Mouse (Mus musculus) small intestine, adult 2 months (tissue): ENCODE measurements around the gene Dgkg. TPM values are rescaled to one million over a fixed set of nuclear protein-coding genes. Genes with fewer than 3 reads are reported as not detected.

Experiments used
- H3K27ac ChIP-seq: fragments of 200-500 bp; 2 replicates; pipeline ENCODE4 v1.5.1; 2012; ENCODE audit warnings: low read depth, low read length, control low read depth, inconsistent platforms; ENCODE audit not compliant: insufficient read depth
- H3K27me3 ChIP-seq: fragments of 200-500 bp; 2 replicates; pipeline ENCODE4 v1.6.1; 2012; ENCODE audit warnings: mild to moderate bottlenecking, moderate library complexity, low read length, inconsistent platforms; ENCODE audit not compliant: control insufficient read depth, insufficient read depth
- H3K36me3 ChIP-seq: fragments of 200-500 bp; 2 replicates; pipeline ENCODE4 v1.6.1; 2012; ENCODE audit warnings: mild to moderate bottlenecking, low read length, control low read depth, inconsistent platforms; ENCODE audit not compliant: control insufficient read depth, insufficient read depth
- H3K4me1 ChIP-seq: fragments of 200-500 bp; 2 replicates; pipeline ENCODE4 v1.6.1; 2012; ENCODE audit warnings: low read length, inconsistent platforms, mixed read lengths; ENCODE audit not compliant: control insufficient read depth, insufficient read depth, insufficient read length
- H3K4me3 ChIP-seq: fragments of 200-500 bp; 2 replicates; pipeline ENCODE4 v1.5.1; 2012; ENCODE audit warnings: low read depth, mild to moderate bottlenecking, control low read depth, inconsistent platforms, low read length, moderate library complexity
- CTCF ChIP-seq: fragments of 200-500 bp; IDR thresholded peaks from 2 replicates; pipeline ENCODE4 v1.5.1; 2012; ENCODE audit warnings: low read depth, mild to moderate bottlenecking, control low read depth, inconsistent platforms, low read length, moderate library complexity, mixed read lengths; ENCODE audit not compliant: insufficient replicate concordance, insufficient read length; ENCODE audit errors: extremely low read depth
- POLR2A ChIP-seq: fragments of 200-500 bp; IDR thresholded peaks from 2 replicates; pipeline ENCODE4 v1.6.1; 2012; ENCODE audit warnings: low read depth, mild to moderate bottlenecking, control low read depth, inconsistent platforms, low read length, moderate library complexity
- WGBS: fragments of 180-500 bp; shearing (Covaris S2); methylation state at CpG from one replicate; pipeline ENCODE4 v1.1.7; 2018; 5-methylcytosine and 5-hydroxymethylcytosine counted together
- polyA plus RNA-seq: library from polyadenylated mRNA; depleted of rRNA; stranded (reverse); fragments of >200 nt; gene quantifications from 2 replicates; pipeline ENCODE4 v1.2.3, GENCODE M21; 2012

Gene Dgkg
- polyA plus RNA-seq, 1 experiment: 0.51 TPM

- no peaks in the 10 kb centered on the region for H3K4me1 ChIP-seq
- 80% methylated on average over 9 of the region's 9 CpGs for WGBS
Measured at GRCm38 (mm10) chr16:22491446-22492166, 165.4 kb downstream of the Dgkg start.

DNA sequence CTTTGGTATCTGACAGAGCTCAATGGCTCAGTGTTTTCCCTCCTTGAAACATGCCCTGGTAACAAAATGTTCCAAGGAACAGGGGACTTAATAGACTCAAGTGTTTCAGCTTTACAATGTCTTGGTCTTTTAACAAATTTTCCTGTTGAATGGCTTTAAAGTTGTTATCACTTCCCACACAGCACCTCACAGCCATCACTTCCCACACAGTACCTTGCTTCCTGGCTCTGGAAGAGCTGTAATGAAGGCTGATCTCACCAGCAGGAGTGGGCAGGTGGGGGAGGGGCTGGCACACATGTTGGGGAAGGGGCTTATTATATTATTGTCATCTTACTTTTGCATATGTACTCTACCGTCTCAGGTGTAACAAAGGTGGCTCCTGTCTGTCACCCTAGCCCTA lies 173.1 kb downstream of the Dgkg start:
- Histone ChIP-seq H3K4me3 (no peak overlapping the region), H3K4me1 (no peaks in the 10 kb centered on the region), H3K27me3 (no peaks in the 10 kb centered on the region), H3K27ac (no peak overlapping the region), H3K36me3 (no peaks in the 10 kb centered on the region)
- WGBS: 97% methylated on average over 1 of the region's 1 CpGs
- TF ChIP-seq POLR2A (no peak), CTCF (no peak)

More at GRCm38 (mm10) chr16:22491446-22492166, 165.4 kb downstream of the Dgkg start:
- no peaks in the 10 kb centered on the region for H3K36me3 ChIP-seq
- H3K27me3 ChIP-seq: no peaks in the 10 kb centered on the region
- no peak overlapping the region for H3K27ac ChIP-seq
- no peak overlapping the region for H3K4me3 ChIP-seq
- no peak for TF ChIP-seq POLR2A
- no peak for TF ChIP-seq CTCF

GRCm38 (mm10) chr16:22479322-22479721 lies 177.7 kb downstream of the Dgkg start:
- Histone ChIP-seq H3K4me1 (no peaks in the 10 kb centered on the region), H3K27ac (no peak overlapping the region), H3K4me3 (no peak overlapping the region), H3K27me3 (no peaks in the 10 kb centered on the region), H3K36me3 (no peaks in the 10 kb centered on the region)
- WGBS: 89% methylated on average over 8 of the region's 8 CpGs
- no peak for TF ChIP-seq CTCF
- no peak for TF ChIP-seq POLR2A

DNA sequence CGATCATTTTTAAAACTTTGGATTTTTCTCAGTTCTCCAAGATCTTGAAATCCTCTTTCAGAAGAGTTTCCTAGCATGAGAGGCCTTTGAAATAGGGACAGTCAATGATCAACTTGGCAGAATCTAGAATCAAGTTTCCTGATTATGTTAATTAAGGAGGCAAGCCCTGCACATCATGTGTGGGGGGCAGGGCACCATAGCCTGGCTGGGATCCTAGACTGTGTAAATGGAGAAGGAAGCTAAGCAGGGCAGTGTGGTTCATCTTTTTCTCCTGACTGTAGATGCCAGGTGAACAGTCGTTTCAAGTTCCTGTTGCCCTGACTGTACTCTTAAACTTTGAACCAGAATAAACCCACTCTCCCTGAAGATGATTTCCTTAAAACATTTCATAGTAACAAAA lies 185.3 kb downstream of the Dgkg start:
- Histone ChIP-seq H3K4me3 (no peak overlapping the region), H3K4me1 (peaks cover 5% of the 10 kb centered on the region; the same call in 1 of the 2 replicates), H3K27ac (no peak overlapping the region), H3K27me3 (no peaks in the 10 kb centered on the region), H3K36me3 (no peaks in the 10 kb centered on the region)
- 51% methylated on average over 2 of the region's 2 CpGs for WGBS
- TF ChIP-seq POLR2A (no peak), CTCF (no peak)

- H3K27me3 ChIP-seq: no peaks in the 10 kb centered on the region
- TF ChIP-seq POLR2A (no peak), CTCF (no peak)
- H3K36me3 ChIP-seq: no peaks in the 10 kb centered on the region
- no peak overlapping the region for H3K27ac ChIP-seq
- H3K4me1 ChIP-seq: peaks cover 5% of the 10 kb centered on the region; the same call in 1 of the 2 replicates
- WGBS: 21% methylated on average over 11 of the region's 11 CpGs
- H3K4me3 ChIP-seq: no peak overlapping the region
Measured at GRCm38 (mm10) chr16:22469385-22469784, 187.6 kb downstream of the Dgkg start.

- TF ChIP-seq POLR2A: no peak
- no peak for TF ChIP-seq CTCF
- no peaks in the 10 kb centered on the region for H3K27me3 ChIP-seq
- H3K36me3 ChIP-seq: no peaks in the 10 kb centered on the region
- no peak overlapping the region for H3K27ac ChIP-seq
- H3K4me1 ChIP-seq: peaks cover 5% of the 10 kb centered on the region; the same call in 1 of the 2 replicates
- WGBS: 96% methylated on average over 2 of the region's 2 CpGs
- no peak overlapping the region for H3K4me3 ChIP-seq
Measured at GRCm38 (mm10) chr16:22467111-22467510, 189.9 kb downstream of the Dgkg start.

GRCm38 (mm10) chr16:22466381-22466780 lies 190.6 kb downstream of the Dgkg start:
- no peak overlapping the region for H3K27ac ChIP-seq
- H3K27me3 ChIP-seq: no peaks in the 10 kb centered on the region
- no peak for TF ChIP-seq POLR2A
- no peak for TF ChIP-seq CTCF
- no peaks in the 10 kb centered on the region for H3K36me3 ChIP-seq
- H3K4me3 ChIP-seq: no peak overlapping the region
- H3K4me1 ChIP-seq: peaks cover 5% of the 10 kb centered on the region; the same call in 1 of the 2 replicates
- WGBS: 71% methylated on average over 11 of the region's 11 CpGs

- no peak for TF ChIP-seq CTCF
- TF ChIP-seq POLR2A: no peak
Measured at GRCm38 (mm10) chr16:22462220-22462619, 194.8 kb downstream of the Dgkg start.

More at GRCm38 (mm10) chr16:22462220-22462619, 194.8 kb downstream of the Dgkg start:
- H3K4me1 ChIP-seq: no peaks in the 10 kb centered on the region
- WGBS: 81% methylated on average over 3 of the region's 3 CpGs
- H3K36me3 ChIP-seq: no peaks in the 10 kb centered on the region
- H3K27ac ChIP-seq: no peak overlapping the region
- H3K4me3 ChIP-seq: no peak overlapping the region
- H3K27me3 ChIP-seq: no peaks in the 10 kb centered on the region
